Mouse (Mus musculus) hindbrain, postnatal 0 days (tissue): ENCODE measurements around the gene Adcy5. TPM values are rescaled to one million over a fixed set of nuclear protein-coding genes. Genes with fewer than 3 reads are reported as not detected.

Source experiments
- ATAC-seq: fragments of 200-750 bp; cut with Nextera tagmentation; 2 replicates; pipeline ENCODE4 v1.8.0; 2017; ENCODE audit warnings: mild to moderate bottlenecking, moderate TSS enrichment, moderate library complexity
- DNase-seq: peaks from one replicate; pipeline ENCODE4 v3.0.0-alpha.2; 2015; ENCODE audit warnings: low spot score
- H3K27ac ChIP-seq: fragments of 300-500 bp; sonication (generic); 2 replicates; pipeline ENCODE4 v1.5.1; 2014; ENCODE audit warnings: mild to moderate bottlenecking
- H3K27me3 ChIP-seq: fragments of 300-500 bp; sonication (generic); 2 replicates; pipeline ENCODE4 v1.6.1; 2014; ENCODE audit warnings: low read length, mixed read lengths; ENCODE audit not compliant: insufficient read depth
- H3K36me3 ChIP-seq: fragments of 300-500 bp; sonication (generic); 2 replicates; pipeline ENCODE4 v1.6.1; 2014; ENCODE audit warnings: low read length, mixed read lengths; ENCODE audit not compliant: insufficient read depth
- H3K4me1 ChIP-seq: fragments of 300-500 bp; sonication (generic); 2 replicates; pipeline ENCODE4 v1.6.1; 2014; ENCODE audit warnings: antibody characterized with exemption, low read length, mixed read lengths; ENCODE audit not compliant: insufficient read depth
- H3K4me2 ChIP-seq: fragments of 300-500 bp; sonication (generic); 2 replicates; pipeline ENCODE4 v1.6.1; 2014; ENCODE audit warnings: low read depth, mild to moderate bottlenecking, low read length, moderate library complexity, mixed read lengths
- H3K4me3 ChIP-seq: fragments of 300-500 bp; sonication (generic); 2 replicates; pipeline ENCODE4 v1.5.1; 2014; ENCODE audit warnings: low read length
- H3K9ac ChIP-seq: fragments of 300-500 bp; sonication (generic); replicated peaks from 2 replicates; pipeline ENCODE4 v1.6.1; 2014; ENCODE audit warnings: mild to moderate bottlenecking, low read length, moderate library complexity, mixed read lengths
- H3K9me3 ChIP-seq: fragments of 300-500 bp; sonication (generic); 2 replicates; pipeline ENCODE4 v1.6.1; 2016; ENCODE audit warnings: low read length, mixed read lengths
- CTCF ChIP-seq: IDR thresholded peaks from 2 replicates; pipeline ENCODE4 v1.5.1; 2016; ENCODE audit warnings: antibody characterized with exemption, control low read depth, low read depth
- WGBS: fragments of 180-500 bp; shearing (Covaris S2); extraction: QIAGEN DNeasy Blood & Tissue Kit; methylation state at CpG from one replicate; pipeline ENCODE4 v1.1.7; 2014; 5-methylcytosine and 5-hydroxymethylcytosine counted together
- polyA plus RNA-seq: library from polyadenylated mRNA; unstranded; fragments of >200 nt; fragmentation: Nextera tagmentation; extraction: Ambion mirVana; gene quantifications from 2 replicates; pipeline ENCODE4 v1.2.1, GENCODE M21; 2015
- total RNA-seq: library from RNA; depleted of rRNA; stranded (reverse); fragments of >200 nt; gene quantifications from 2 replicates; pipeline ENCODE4 v1.2.3, GENCODE M21; 2014

Adcy5 gene
- total and polyA plus RNA-seq, 2 experiments from 2014 or later, result 6.3 to 85.5 TPM

- ATAC-seq (no peak), DNase-seq (no peak)
- no peak overlapping the region for H3K4me3 ChIP-seq
- H3K27ac ChIP-seq, result no peak overlapping the region
- no peak overlapping the region for H3K4me2 ChIP-seq
- no peaks in the 10 kb centered on the region for H3K4me1 ChIP-seq
- TF ChIP-seq CTCF, result no peak
- H3K9ac ChIP-seq, result no peak overlapping the region
- 79% methylated on average over 5 of the region's 5 CpGs for WGBS
- H3K9me3 ChIP-seq, result no peaks in the 10 kb centered on the region
- no peaks in the 10 kb centered on the region for H3K27me3 ChIP-seq
- peaks cover 16% of the 10 kb centered on the region; the same call in 1 of the 2 replicates for H3K36me3 ChIP-seq
Measured at GRCm38 (mm10) chr16:35297786-35298185, 143.1 kb downstream of the Adcy5 start.

- Histone ChIP-seq H3K9me3 (no peaks in the 10 kb centered on the region), H3K36me3 (peaks cover 25% of the 10 kb centered on the region; the same call in 1 of the 2 replicates), H3K27me3 (no peaks in the 10 kb centered on the region), H3K9ac (no peak overlapping the region), H3K4me1 (no peaks in the 10 kb centered on the region), H3K27ac (no peak overlapping the region), H3K4me3 (no peak overlapping the region), H3K4me2 (no peak overlapping the region)
- DNase-seq, result no peak
- no peak for TF ChIP-seq CTCF
- no peak for ATAC-seq
- 87% methylated on average over 6 of the region's 6 CpGs for WGBS
Measured at GRCm38 (mm10) chr16:35300156-35300555, 145.5 kb downstream of the Adcy5 start.

GRCm38 (mm10) chr16:35302441-35303280 lies 148.0 kb downstream of the Adcy5 start:
- no peak for ATAC-seq
- Histone ChIP-seq H3K4me2 (no peak overlapping the region), H3K9ac (no peak overlapping the region), H3K27me3 (no peaks in the 10 kb centered on the region), H3K27ac (no peak overlapping the region), H3K4me1 (no peaks in the 10 kb centered on the region), H3K36me3 (peaks cover 25% of the 10 kb centered on the region; the same call in 1 of the 2 replicates), H3K9me3 (no peaks in the 10 kb centered on the region), H3K4me3 (no peak overlapping the region)
- no peak for TF ChIP-seq CTCF
- DNase-seq, result no peak
- 54% methylated on average over 7 of the region's 7 CpGs for WGBS

GRCm38 (mm10) chr16:35303721-35304120 lies 149.0 kb downstream of the Adcy5 start:
- no peak overlapping the region for H3K4me2 ChIP-seq
- WGBS, result 88% methylated on average over 6 of the region's 6 CpGs
- H3K27ac ChIP-seq, result no peak overlapping the region
- H3K27me3 ChIP-seq, result no peaks in the 10 kb centered on the region
- H3K36me3 ChIP-seq, result peaks cover 17% of the 10 kb centered on the region; the same call in 1 of the 2 replicates
- no peak for TF ChIP-seq CTCF
- H3K9ac ChIP-seq, result no peak overlapping the region
- no peak overlapping the region for H3K4me3 ChIP-seq
- H3K9me3 ChIP-seq, result no peaks in the 10 kb centered on the region
- H3K4me1 ChIP-seq, result no peaks in the 10 kb centered on the region
- DNase-seq (no peak), ATAC-seq (no peak)

- Histone ChIP-seq H3K4me1 (no peaks in the 10 kb centered on the region), H3K4me2 (no peak overlapping the region), H3K9ac (no peak overlapping the region), H3K4me3 (no peak overlapping the region), H3K27ac (no peak overlapping the region), H3K9me3 (no peaks in the 10 kb centered on the region), H3K36me3 (peaks cover 15% of the 10 kb centered on the region; the same call in 1 of the 2 replicates), H3K27me3 (no peaks in the 10 kb centered on the region)
- no peak for TF ChIP-seq CTCF
- WGBS, result 90% methylated on average over 5 of the region's 5 CpGs
- no peak for ATAC-seq
- DNase-seq, result no peak
Measured at GRCm38 (mm10) chr16:35304416-35304815, 149.7 kb downstream of the Adcy5 start.

GRCm38 (mm10) chr16:35305226-35305625 lies 150.5 kb downstream of the Adcy5 start:
- H3K9ac ChIP-seq, result no peak overlapping the region
- ATAC-seq, result no peak
- DNase-seq, result no peak
- H3K4me3 ChIP-seq, result no peak overlapping the region
- WGBS, result 88% methylated on average over 7 of the region's 7 CpGs
- no peak for TF ChIP-seq CTCF
- H3K4me1 ChIP-seq, result no peaks in the 10 kb centered on the region
- no peaks in the 10 kb centered on the region for H3K9me3 ChIP-seq
- H3K27ac ChIP-seq, result no peak overlapping the region
- no peak overlapping the region for H3K4me2 ChIP-seq
- no peaks in the 10 kb centered on the region for H3K27me3 ChIP-seq
- peaks cover 15% of the 10 kb centered on the region; the same call in 1 of the 2 replicates for H3K36me3 ChIP-seq

- Histone ChIP-seq H3K4me1 (no peaks in the 10 kb centered on the region), H3K36me3 (peaks cover 10% of the 10 kb centered on the region; the same call in 1 of the 2 replicates), H3K4me3 (no peak overlapping the region), H3K4me2 (no peak overlapping the region), H3K9ac (no peak overlapping the region), H3K9me3 (no peaks in the 10 kb centered on the region), H3K27me3 (no peaks in the 10 kb centered on the region), H3K27ac (no peak overlapping the region)
- DNase-seq, result no peak
- WGBS, result 87% methylated on average over 2 of the region's 2 CpGs
- no peak for ATAC-seq
- no peak for TF ChIP-seq CTCF
Measured at GRCm38 (mm10) chr16:35306631-35307030, 152.0 kb downstream of the Adcy5 start.
